Mouse (Mus musculus): ENCODE results near the gene Cmip. TPM values are rescaled to one million over a fixed set of nuclear protein-coding genes. Genes with fewer than 3 reads are reported as not detected.
"Not testable (repeated sequence)": the region's sequence is repeated elsewhere in the genome, so short reads cannot be mapped to it uniquely, and the experiment has no call there.

Gene Cmip
- polyA plus RNA-seq, 1 experiment = 112 TPM

DNA sequence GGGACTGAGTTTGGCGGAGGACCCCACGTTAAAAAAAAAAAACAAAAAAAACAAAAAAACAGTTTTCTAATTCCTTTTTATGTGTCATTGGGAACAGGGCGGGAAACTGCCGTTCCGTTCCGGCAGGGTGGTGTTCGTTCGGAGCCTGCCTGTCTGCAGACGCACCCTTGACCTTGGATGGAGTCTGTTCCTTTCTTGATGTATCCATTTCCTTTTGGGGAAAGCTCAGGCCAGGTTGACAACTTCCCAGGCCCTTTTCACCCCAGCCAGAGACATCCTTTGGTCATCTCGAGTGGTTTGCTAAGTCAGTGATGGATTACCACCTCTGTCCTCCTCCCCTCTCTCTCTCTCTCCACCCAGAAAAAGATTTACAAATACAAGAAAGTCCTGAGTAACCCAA lies 154.0 kb downstream of the Cmip start:
- no peak for TF ChIP-seq POLR2A (IDR thresholded peaks at IDR 0.05; ENCODE audit: low read depth, low read length)
- TF ChIP-seq CTCF (conservative IDR thresholded peaks at IDR 0.05; ENCODE audit: insufficient read depth, insufficient read length, low read depth, low read length) = no peak
- Histone ChIP-seq H3K4me1 (ENCODE audit: control insufficient read depth, insufficient read depth, low read length) (peaks cover 2% of the 10 kb centered on the region; the same call in 1 of the 2 replicates), H3K27me3 (replicated peaks; ENCODE audit: control insufficient read depth, insufficient read depth, low read length) (no peaks in the 10 kb centered on the region), H3K4me3 (ENCODE audit: insufficient read depth, low read depth, low read length) (peak overlapping the region; percentile 18; the same call in 1 of the 2 replicates), H3K27ac (ENCODE audit: insufficient read depth, low read depth, low read length) (peak overlapping the region; percentile 87), H3K36me3 (ENCODE audit: control insufficient read depth, insufficient read depth, low read length) (no peaks in the 10 kb centered on the region; the same call in 1 of the 2 replicates)
- 39% methylated on average over 10 of the region's 10 CpGs for WGBS
- DNase-seq = peak; percentile 85

- Histone ChIP-seq H3K4me3 (ENCODE audit: insufficient read depth, low read depth, low read length) (peak overlapping the region; percentile 13; the same call in 1 of the 2 replicates), H3K27ac (ENCODE audit: insufficient read depth, low read depth, low read length) (no peak overlapping the region), H3K27me3 (replicated peaks; ENCODE audit: control insufficient read depth, insufficient read depth, low read length) (no peaks in the 10 kb centered on the region), H3K4me1 (ENCODE audit: control insufficient read depth, insufficient read depth, low read length) (peaks cover 2% of the 10 kb centered on the region; the same call in 1 of the 2 replicates), H3K36me3 (ENCODE audit: control insufficient read depth, insufficient read depth, low read length) (no peaks in the 10 kb centered on the region; the same call in 1 of the 2 replicates)
- 63% methylated on average over 10 of the region's 10 CpGs for WGBS
- DNase-seq = peak; percentile 21
- TF ChIP-seq CTCF (conservative IDR thresholded peaks at IDR 0.05; ENCODE audit: insufficient read depth, insufficient read length, low read depth, low read length) (no peak), POLR2A (IDR thresholded peaks at IDR 0.05; ENCODE audit: low read depth, low read length) (no peak)
Measured at GRCm38 (mm10) chr8:117412232-117412631, 155.4 kb downstream of the Cmip start.

GRCm38 (mm10) chr8:117417830-117418229 lies 161.0 kb downstream of the Cmip start:
- no peak for TF ChIP-seq POLR2A (IDR thresholded peaks at IDR 0.05; ENCODE audit: low read depth, low read length)
- TF ChIP-seq CTCF (conservative IDR thresholded peaks at IDR 0.05; ENCODE audit: insufficient read depth, insufficient read length, low read depth, low read length) = no peak
- Histone ChIP-seq H3K36me3 (ENCODE audit: control insufficient read depth, insufficient read depth, low read length) (no peaks in the 10 kb centered on the region; the same call in 1 of the 2 replicates), H3K27me3 (replicated peaks; ENCODE audit: control insufficient read depth, insufficient read depth, low read length) (no peaks in the 10 kb centered on the region), H3K4me3 (ENCODE audit: insufficient read depth, low read depth, low read length) (no peak overlapping the region), H3K4me1 (ENCODE audit: control insufficient read depth, insufficient read depth, low read length) (no peaks in the 10 kb centered on the region), H3K27ac (ENCODE audit: insufficient read depth, low read depth, low read length) (no peak overlapping the region)
- 87% methylated on average over 9 of the region's 9 CpGs for WGBS
- DNase-seq = peak; percentile 16

- no peaks in the 10 kb centered on the region; the same call in 1 of the 2 replicates for H3K36me3 ChIP-seq (ENCODE audit: control insufficient read depth, insufficient read depth, low read length)
- peak overlapping the region; percentile 1; the same call in 1 of the 2 replicates for H3K27ac ChIP-seq (ENCODE audit: insufficient read depth, low read depth, low read length)
- no peak for TF ChIP-seq CTCF (conservative IDR thresholded peaks at IDR 0.05; ENCODE audit: insufficient read depth, insufficient read length, low read depth, low read length)
- no peak for TF ChIP-seq POLR2A (IDR thresholded peaks at IDR 0.05; ENCODE audit: low read depth, low read length)
- H3K4me3 ChIP-seq (ENCODE audit: insufficient read depth, low read depth, low read length) = no peak overlapping the region
- no peaks in the 10 kb centered on the region for H3K4me1 ChIP-seq (ENCODE audit: control insufficient read depth, insufficient read depth, low read length)
- H3K27me3 ChIP-seq (replicated peaks; ENCODE audit: control insufficient read depth, insufficient read depth, low read length) = no peaks in the 10 kb centered on the region
- peak; percentile 65 for DNase-seq
- WGBS = 78% methylated on average over 17 of the region's 17 CpGs
Measured at GRCm38 (mm10) chr8:117420841-117421534, 164.1 kb downstream of the Cmip start.

- no peak overlapping the region for H3K27ac ChIP-seq (ENCODE audit: insufficient read depth, low read depth, low read length)
- no peaks in the 10 kb centered on the region for H3K36me3 ChIP-seq (ENCODE audit: control insufficient read depth, insufficient read depth, low read length)
- H3K4me1 ChIP-seq (ENCODE audit: control insufficient read depth, insufficient read depth, low read length) = no peaks in the 10 kb centered on the region
- TF ChIP-seq POLR2A (IDR thresholded peaks at IDR 0.05; ENCODE audit: low read depth, low read length) = no peak
- no peak for TF ChIP-seq CTCF (conservative IDR thresholded peaks at IDR 0.05; ENCODE audit: insufficient read depth, insufficient read length, low read depth, low read length)
- no peak overlapping the region for H3K4me3 ChIP-seq (ENCODE audit: insufficient read depth, low read depth, low read length)
- WGBS = 80% methylated on average over 5 of the region's 5 CpGs
- no peaks in the 10 kb centered on the region for H3K27me3 ChIP-seq (replicated peaks; ENCODE audit: control insufficient read depth, insufficient read depth, low read length)
- no peak for DNase-seq
Measured at GRCm38 (mm10) chr8:117421838-117422237, 165.0 kb downstream of the Cmip start.

DNA sequence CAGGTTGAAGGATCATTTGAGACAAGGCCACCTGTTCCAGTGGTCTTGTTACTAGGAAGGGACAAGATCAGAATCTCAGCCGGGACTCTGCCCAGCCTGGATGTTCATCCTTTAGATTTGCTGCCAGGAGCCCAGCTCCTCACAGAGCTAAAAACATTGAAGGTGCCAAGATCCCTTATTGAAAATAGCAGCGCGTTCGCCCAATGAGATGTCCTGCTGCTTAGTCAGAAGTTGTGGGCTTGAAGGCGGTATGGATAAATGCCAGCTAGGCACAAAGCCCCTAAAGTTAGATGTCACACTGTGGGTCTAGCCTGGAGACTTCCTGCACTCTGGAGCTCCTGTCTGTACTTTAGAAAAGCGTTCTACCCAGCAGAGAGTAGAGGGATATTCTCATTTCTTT lies 165.5 kb downstream of the Cmip start:
- no peak overlapping the region for H3K27ac ChIP-seq (ENCODE audit: insufficient read depth, low read depth, low read length)
- 81% methylated on average over 6 of the region's 6 CpGs for WGBS
- H3K36me3 ChIP-seq (ENCODE audit: control insufficient read depth, insufficient read depth, low read length) = no peaks in the 10 kb centered on the region
- TF ChIP-seq POLR2A (IDR thresholded peaks at IDR 0.05; ENCODE audit: low read depth, low read length) = no peak
- TF ChIP-seq CTCF (conservative IDR thresholded peaks at IDR 0.05; ENCODE audit: insufficient read depth, insufficient read length, low read depth, low read length) = no peak
- no peak overlapping the region for H3K4me3 ChIP-seq (ENCODE audit: insufficient read depth, low read depth, low read length)
- H3K4me1 ChIP-seq (ENCODE audit: control insufficient read depth, insufficient read depth, low read length) = no peaks in the 10 kb centered on the region
- no peak for DNase-seq
- H3K27me3 ChIP-seq (replicated peaks; ENCODE audit: control insufficient read depth, insufficient read depth, low read length) = no peaks in the 10 kb centered on the region

- no peak overlapping the region for H3K4me3 ChIP-seq (ENCODE audit: insufficient read depth, low read depth, low read length)
- 34% methylated on average over 4 of the region's 4 CpGs for WGBS
- H3K36me3 ChIP-seq (ENCODE audit: control insufficient read depth, insufficient read depth, low read length) = no peaks in the 10 kb centered on the region
- peak; percentile 60 for DNase-seq
- no peak overlapping the region for H3K27ac ChIP-seq (ENCODE audit: insufficient read depth, low read depth, low read length)
- H3K4me1 ChIP-seq (ENCODE audit: control insufficient read depth, insufficient read depth, low read length) = no peaks in the 10 kb centered on the region
- TF ChIP-seq POLR2A (IDR thresholded peaks at IDR 0.05; ENCODE audit: low read depth, low read length) = no peak
- no peak for TF ChIP-seq CTCF (conservative IDR thresholded peaks at IDR 0.05; ENCODE audit: insufficient read depth, insufficient read length, low read depth, low read length)
- H3K27me3 ChIP-seq (replicated peaks; ENCODE audit: control insufficient read depth, insufficient read depth, low read length) = no peaks in the 10 kb centered on the region
Measured at GRCm38 (mm10) chr8:117423029-117423428, 166.2 kb downstream of the Cmip start.

GRCm38 (mm10) chr8:117427816-117428215 lies 171.0 kb downstream of the Cmip start:
- 75% methylated on average over 8 of the region's 8 CpGs for WGBS
- H3K36me3 ChIP-seq (ENCODE audit: control insufficient read depth, insufficient read depth, low read length); H3K4me1 ChIP-seq (ENCODE audit: control insufficient read depth, insufficient read depth, low read length); H3K27ac ChIP-seq (ENCODE audit: insufficient read depth, low read depth, low read length); H3K4me3 ChIP-seq (ENCODE audit: insufficient read depth, low read depth, low read length); H3K27me3 ChIP-seq (replicated peaks; ENCODE audit: control insufficient read depth, insufficient read depth, low read length); DNase-seq: not testable (repeated sequence)
